Mouse (Mus musculus) kidney, embryonic 16.5 days (tissue): Measurements from ENCODE around the gene Spaca3. TPM values are rescaled to one million over a fixed set of nuclear protein-coding genes. Genes with fewer than 3 reads are reported as not detected.
A peak's percentile ranks its signal among the peaks of the same experiment; 100 is the strongest.

Experiments used
- ATAC-seq: fragments of 200-750 bp; cut with Nextera tagmentation; 2 replicates; pipeline ENCODE4 v1.8.0; 2017; ENCODE audit warnings: moderate TSS enrichment; ENCODE audit not compliant: low FRiP score, low TSS enrichment
- H3K27ac ChIP-seq: fragments of 300-500 bp; sonication (generic); 2 replicates; pipeline ENCODE4 v1.5.1; 2014; ENCODE audit warnings: low read length
- H3K27me3 ChIP-seq: fragments of 300-500 bp; sonication (generic); 2 replicates; pipeline ENCODE4 v1.6.1; 2014; ENCODE audit warnings: low read length, control low read depth, mixed read lengths; ENCODE audit not compliant: insufficient read depth
- H3K36me3 ChIP-seq: fragments of 300-500 bp; sonication (generic); 2 replicates; pipeline ENCODE4 v1.6.1; 2014; ENCODE audit warnings: low read length, control low read depth, mixed read lengths; ENCODE audit not compliant: insufficient read depth
- H3K4me1 ChIP-seq: fragments of 300-500 bp; sonication (generic); 2 replicates; pipeline ENCODE4 v1.6.1; 2014; ENCODE audit warnings: low read length, control low read depth, mixed read lengths; ENCODE audit not compliant: insufficient read depth
- H3K4me2 ChIP-seq: fragments of 300-500 bp; sonication (generic); replicated peaks from 2 replicates; pipeline ENCODE4 v1.6.1; 2014; ENCODE audit warnings: low read depth, low read length
- H3K4me3 ChIP-seq: fragments of 300-500 bp; sonication (generic); 2 replicates; pipeline ENCODE4 v1.5.1; 2014; ENCODE audit warnings: mild to moderate bottlenecking, low read length
- H3K9ac ChIP-seq: fragments of 300-500 bp; sonication (generic); replicated peaks from 2 replicates; pipeline ENCODE4 v1.6.1; 2014; ENCODE audit warnings: low read length
- H3K9me3 ChIP-seq: fragments of 300-500 bp; sonication (generic); 2 replicates; pipeline ENCODE4 v1.6.1; 2016; ENCODE audit warnings: low read length, control low read depth
- WGBS: fragments of 180-500 bp; shearing (Covaris S2); extraction: QIAGEN DNeasy Blood & Tissue Kit; methylation state at CpG from one replicate; pipeline ENCODE4 v1.1.7; 2014; 5-methylcytosine and 5-hydroxymethylcytosine counted together
- polyA plus RNA-seq: library from polyadenylated mRNA; unstranded; fragments of >200 nt; fragmentation: Nextera tagmentation; extraction: Ambion mirVana; gene quantifications from 2 replicates; pipeline ENCODE4 v1.2.1, GENCODE M21; 2015

The Spaca3 gene
- not detected in 2 replicates for polyA plus RNA-seq

DNA sequence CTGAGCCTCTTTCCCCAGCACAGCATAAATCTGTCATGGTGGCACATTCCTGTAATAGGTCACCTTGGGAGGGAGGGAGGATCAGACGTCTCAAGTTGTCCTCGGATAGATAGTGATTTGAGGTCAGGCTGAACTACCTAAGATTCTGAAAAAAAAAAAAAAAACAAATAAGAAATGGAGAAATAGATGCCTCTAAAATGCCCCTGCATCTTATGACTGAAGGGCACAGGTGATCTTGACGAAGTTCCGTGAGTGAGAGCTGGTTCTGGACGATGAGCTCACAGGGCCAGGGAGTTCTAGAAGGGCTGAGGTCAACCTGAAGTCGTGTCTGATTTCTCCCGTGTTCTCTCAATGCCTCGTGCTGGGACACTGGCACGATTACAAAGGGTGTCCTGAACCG is at the start of gene Spaca3:
TSS of gene Spaca3 (plus strand) at position 301 of the 400 bp plus-strand sequence.
- no peak within 1 kb of the TSS for H3K4me2 ChIP-seq
- no peak for ATAC-seq
- H3K27me3 ChIP-seq = no peaks in the 10 kb centered on the region
- no peak within 1 kb of the TSS for H3K9ac ChIP-seq
- 36% methylated on average over 10 of the region's 10 CpGs for WGBS
- H3K36me3 ChIP-seq = no peaks in the 10 kb centered on the region
- H3K9me3 ChIP-seq = no peaks in the 10 kb centered on the region
- no peaks in the 10 kb centered on the region for H3K4me1 ChIP-seq
- H3K27ac ChIP-seq = no peak within 1 kb of the TSS
- H3K4me3 ChIP-seq = no peak within 1 kb of the TSS

DNA sequence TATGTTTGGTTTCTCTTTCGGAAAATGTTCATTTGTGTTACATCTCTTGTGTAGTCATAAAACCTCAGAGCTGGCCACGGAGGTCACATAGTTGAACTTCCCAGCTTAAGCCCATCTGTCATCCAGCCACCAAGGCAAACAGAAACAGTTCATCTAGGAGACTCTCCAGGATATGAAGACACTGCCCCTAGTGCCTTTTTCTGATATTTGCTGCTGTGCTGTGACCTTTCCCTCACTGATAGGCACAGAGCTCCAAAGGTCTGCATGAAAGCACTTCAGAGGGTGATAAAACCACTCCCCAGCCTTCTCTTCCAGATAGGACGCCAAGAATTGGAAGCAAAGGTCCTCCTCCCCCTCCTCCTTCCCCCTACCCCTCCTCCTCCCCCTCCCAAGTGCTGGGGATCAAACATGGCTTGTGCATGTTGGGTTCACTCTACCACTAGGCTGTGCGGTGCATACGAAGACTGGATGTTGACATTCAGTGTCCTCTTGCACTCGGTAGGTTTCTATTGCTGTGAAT is 49.6 kb upstream of the Spaca3 start:
- Histone ChIP-seq H3K4me3 (no peak overlapping the region), H3K4me1 (peaks cover 10% of the 10 kb centered on the region; the same call in 1 of the 2 replicates), H3K4me2 (no peak overlapping the region), H3K9me3 (peaks cover 6% of the 10 kb centered on the region), H3K9ac (no peak overlapping the region), H3K36me3 (peaks cover 11% of the 10 kb centered on the region; the same call in 1 of the 2 replicates), H3K27me3 (no peaks in the 10 kb centered on the region), H3K27ac (no peak overlapping the region)
- no peak for ATAC-seq
- WGBS = 51% methylated on average over 6 of the region's 6 CpGs

DNA sequence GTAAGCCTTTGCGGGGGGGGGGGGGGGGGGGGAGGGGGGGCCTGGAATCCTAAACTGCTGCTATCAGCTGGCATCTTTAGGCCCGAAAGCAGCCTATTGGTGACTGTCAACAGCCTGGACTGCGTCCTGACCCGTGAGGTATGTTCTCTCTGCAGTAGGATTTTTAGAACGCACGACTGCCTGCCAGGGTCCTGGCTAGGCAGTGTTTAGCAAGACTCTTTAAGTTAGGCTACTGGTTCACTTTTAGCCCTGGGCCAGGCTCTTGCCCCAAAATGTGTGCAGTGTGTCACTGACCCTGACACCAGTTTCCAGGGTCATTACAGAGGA is 48.5 kb upstream of the Spaca3 start:
- H3K4me3 ChIP-seq = peak overlapping the region; percentile 65
- 19% methylated on average over 5 of the region's 6 CpGs for WGBS
- peak overlapping the region; percentile 74 for H3K4me2 ChIP-seq
- no peaks in the 10 kb centered on the region for H3K27me3 ChIP-seq
- peaks cover 21% of the 10 kb centered on the region for H3K36me3 ChIP-seq
- peak; percentile 56 for ATAC-seq
- H3K9ac ChIP-seq = peak overlapping the region; percentile 82
- H3K4me1 ChIP-seq = peaks cover 10% of the 10 kb centered on the region; the same call in 1 of the 2 replicates
- H3K27ac ChIP-seq = peak overlapping the region; percentile 78
- peaks cover 6% of the 10 kb centered on the region for H3K9me3 ChIP-seq

GRCm38 (mm10) chr11:80809993-80810821 is 48.0 kb upstream of the Spaca3 start, which contains the start of gene Tmem98:
TSS of gene Tmem98 (plus strand) at chr11:80810175.
- H3K27ac ChIP-seq = peak within 1 kb of the TSS; percentile 78
- peaks cover 2% of the 10 kb centered on the region for H3K9me3 ChIP-seq
- peak; percentile 89 for ATAC-seq
- peak within 1 kb of the TSS; percentile 65 for H3K4me3 ChIP-seq
- peak within 1 kb of the TSS; percentile 74 for H3K4me2 ChIP-seq
- H3K27me3 ChIP-seq = no peaks in the 10 kb centered on the region
- H3K4me1 ChIP-seq = peaks cover 10% of the 10 kb centered on the region; the same call in 1 of the 2 replicates
- under 1% methylated on average over 54 of the region's 54 CpGs for WGBS
- peaks cover 24% of the 10 kb centered on the region for H3K36me3 ChIP-seq
- peak within 1 kb of the TSS; percentile 82 for H3K9ac ChIP-seq

DNA sequence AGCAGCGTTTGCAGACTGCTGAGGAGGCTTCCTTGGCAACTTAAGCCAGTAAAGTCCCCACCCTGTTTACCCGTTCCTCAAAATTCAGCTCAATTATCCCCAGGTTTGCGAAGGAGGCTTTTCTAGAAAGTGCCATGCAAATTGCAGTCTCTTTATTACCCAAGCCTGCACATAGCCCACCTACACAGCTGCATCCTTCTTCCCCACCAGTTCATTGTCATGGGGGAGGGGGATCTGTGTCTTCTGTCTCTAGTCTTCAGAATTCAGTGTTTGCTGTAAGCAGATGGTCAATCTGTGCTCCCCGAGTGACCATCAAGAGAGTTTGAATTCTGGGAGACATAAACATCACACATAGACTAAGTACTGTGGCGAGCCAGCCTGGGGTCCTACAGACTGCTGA is 47.0 kb upstream of the Spaca3 start:
- H3K4me2 ChIP-seq = peak overlapping the region; percentile 74
- H3K4me3 ChIP-seq = peak overlapping the region; percentile 65
- H3K9me3 ChIP-seq = no peaks in the 10 kb centered on the region
- peaks cover 10% of the 10 kb centered on the region; the same call in 1 of the 2 replicates for H3K4me1 ChIP-seq
- no peak for ATAC-seq
- 11% methylated on average over 5 of the region's 5 CpGs for WGBS
- peak overlapping the region; percentile 82 for H3K9ac ChIP-seq
- peak overlapping the region; percentile 78; the same call in 1 of the 2 replicates for H3K27ac ChIP-seq
- no peaks in the 10 kb centered on the region for H3K27me3 ChIP-seq
- H3K36me3 ChIP-seq = peaks cover 33% of the 10 kb centered on the region

- H3K9ac ChIP-seq = no peak overlapping the region
- no peak overlapping the region for H3K4me3 ChIP-seq
- no peaks in the 10 kb centered on the region for H3K9me3 ChIP-seq
- H3K27ac ChIP-seq = no peak overlapping the region
- no peak overlapping the region for H3K4me2 ChIP-seq
- WGBS = 79% methylated on average over 7 of the region's 7 CpGs
- H3K36me3 ChIP-seq = peaks cover 47% of the 10 kb centered on the region
- peaks cover 18% of the 10 kb centered on the region for H3K4me1 ChIP-seq
- H3K27me3 ChIP-seq = no peaks in the 10 kb centered on the region
- ATAC-seq = no peak
Observed at GRCm38 (mm10) chr11:80815354-80815753, 42.8 kb upstream of the Spaca3 start.

DNA sequence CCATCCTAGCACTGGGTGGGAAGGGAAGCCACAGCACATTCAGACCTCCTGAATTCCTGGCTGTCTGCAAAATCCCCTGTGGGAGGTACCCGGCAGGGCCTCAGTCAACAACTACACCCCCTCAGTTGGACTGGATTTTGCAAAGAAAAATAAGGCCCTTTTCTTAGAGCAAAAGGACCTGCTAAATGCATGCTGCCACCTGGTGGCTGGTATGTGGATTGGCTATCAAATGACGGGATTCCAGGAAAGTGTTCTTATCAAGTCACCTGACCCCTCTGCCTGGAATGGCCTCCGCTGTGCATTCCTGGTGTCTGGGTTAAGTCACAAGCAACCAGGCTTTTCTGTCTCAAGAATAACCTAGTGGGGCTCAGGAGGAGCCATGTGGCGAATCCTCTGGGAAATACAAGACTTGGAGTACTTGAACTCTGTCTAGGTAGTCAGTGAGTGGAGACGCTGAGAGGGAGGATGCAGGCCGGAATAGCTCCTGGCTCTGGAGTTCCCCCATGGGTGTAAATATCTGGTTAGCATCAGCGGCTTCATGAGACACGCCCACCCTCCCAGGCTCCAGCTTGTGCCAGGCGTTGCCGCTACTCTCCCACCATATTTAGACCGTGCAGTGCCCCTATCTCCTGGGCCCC is 40.0 kb upstream of the Spaca3 start:
- Histone ChIP-seq H3K4me1 (peaks cover 11% of the 10 kb centered on the region), H3K4me3 (no peak overlapping the region), H3K9ac (0 out of 2 replicates have a peak overlapping the region, but pooled peaks have one; percentile 19), H3K9me3 (no peaks in the 10 kb centered on the region), H3K4me2 (no peak overlapping the region), H3K27ac (peak overlapping the region; percentile 37), H3K27me3 (no peaks in the 10 kb centered on the region), H3K36me3 (peaks cover 47% of the 10 kb centered on the region)
- peak; percentile 56 for ATAC-seq
- 45% methylated on average over 11 of the region's 11 CpGs for WGBS

- ATAC-seq = no peak
- Histone ChIP-seq H3K27ac (no peak overlapping the region), H3K36me3 (peaks cover 32% of the 10 kb centered on the region), H3K4me1 (peaks cover 11% of the 10 kb centered on the region), H3K4me2 (no peak overlapping the region), H3K9me3 (no peaks in the 10 kb centered on the region), H3K27me3 (no peaks in the 10 kb centered on the region), H3K4me3 (no peak overlapping the region), H3K9ac (no peak overlapping the region)
- WGBS = 84% methylated on average over 3 of the region's 3 CpGs
Observed at GRCm38 (mm10) chr11:80820085-80820484, 38.1 kb upstream of the Spaca3 start.

DNA sequence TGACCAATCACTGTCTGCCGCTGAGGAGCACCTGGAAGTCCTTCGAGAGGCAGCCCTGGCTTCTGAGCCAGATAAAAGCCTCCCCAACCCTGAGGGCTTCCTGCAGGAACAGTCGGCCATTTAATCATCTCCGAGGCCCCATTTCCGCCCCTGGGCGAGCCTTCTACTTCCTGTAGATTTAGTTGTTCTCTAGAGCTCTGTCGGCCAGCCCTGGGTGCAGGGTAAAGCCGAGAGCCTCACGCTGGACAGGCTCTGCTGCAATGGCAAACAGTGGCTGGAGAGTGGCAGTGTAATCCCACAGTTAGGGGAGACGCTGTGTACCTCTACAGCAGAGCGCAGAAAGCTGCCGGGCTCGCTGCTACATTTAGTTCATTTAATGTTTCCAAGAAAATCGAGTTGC is 36.9 kb upstream of the Spaca3 start:
- Histone ChIP-seq H3K4me2 (no peak overlapping the region), H3K36me3 (peaks cover 22% of the 10 kb centered on the region), H3K4me3 (no peak overlapping the region), H3K27ac (peak overlapping the region; percentile 20; the same call in 1 of the 2 replicates), H3K27me3 (no peaks in the 10 kb centered on the region), H3K9ac (no peak overlapping the region), H3K9me3 (no peaks in the 10 kb centered on the region), H3K4me1 (peaks cover 11% of the 10 kb centered on the region)
- ATAC-seq = no peak
- WGBS = 56% methylated on average over 14 of the region's 14 CpGs
